Mouse (Mus musculus) ES-Bruce4 (cell line): ENCODE data around the gene Marc1. TPM values are rescaled to one million over a fixed set of nuclear protein-coding genes. Genes with fewer than 3 reads are reported as not detected.

ENCODE experiments used
- H3K27ac ChIP-seq: 2 replicates; pipeline ENCODE4 v1.5.1; 2012; ENCODE audit warnings: low read length, inconsistent platforms; ENCODE audit not compliant: insufficient read depth
- H3K27me3 ChIP-seq: 2 replicates; pipeline ENCODE4 v1.6.1; 2012; ENCODE audit warnings: mild to moderate bottlenecking, low read length, inconsistent platforms; ENCODE audit not compliant: control insufficient read depth, poor library complexity, insufficient read depth, severe bottlenecking
- H3K36me3 ChIP-seq: 2 replicates; pipeline ENCODE4 v1.6.1; 2012; ENCODE audit warnings: inconsistent platforms, mild to moderate bottlenecking, low read length, moderate library complexity; ENCODE audit not compliant: control insufficient read depth, poor library complexity, insufficient read depth, severe bottlenecking
- H3K4me1 ChIP-seq: one replicate; pipeline ENCODE4 v1.8.1; 2011; ENCODE audit warnings: low read length; ENCODE audit not compliant: control insufficient read depth, insufficient read depth
- H3K4me3 ChIP-seq: 2 replicates; pipeline ENCODE4 v1.5.1; 2011; ENCODE audit warnings: low read depth, mild to moderate bottlenecking, low read length
- H3K9ac ChIP-seq: 2 replicates; pipeline ENCODE4 v1.6.1; 2012; ENCODE audit warnings: low read depth, mild to moderate bottlenecking, inconsistent platforms; ENCODE audit not compliant: poor library complexity, severe bottlenecking
- H3K9me3 ChIP-seq: replicated peaks from 2 replicates; pipeline ENCODE4 v1.6.1; 2012; ENCODE audit warnings: mild to moderate bottlenecking, low read length, inconsistent platforms; ENCODE audit not compliant: control insufficient read depth, poor library complexity, insufficient read depth, severe bottlenecking
- CTCF ChIP-seq: IDR thresholded peaks from one replicate; pipeline ENCODE4 v1.8.1; 2011; ENCODE audit warnings: low read depth, low read length
- EP300 ChIP-seq: IDR thresholded peaks from 2 replicates; pipeline ENCODE4 v1.6.1; 2011; ENCODE audit warnings: low read depth, low read length; ENCODE audit not compliant: insufficient read depth
- POLR2A ChIP-seq: IDR thresholded peaks from one replicate; pipeline ENCODE4 v1.8.1; 2011; ENCODE audit warnings: low read length; ENCODE audit not compliant: insufficient read depth
- polyA plus RNA-seq: library from polyadenylated mRNA; stranded (reverse); fragments of >200 nt; gene quantifications from 2 replicates; pipeline ENCODE4 v1.2.4, GENCODE M21; 2011; ENCODE audit warnings: low read depth; ENCODE audit not compliant: missing spikeins, insufficient read depth, insufficient read length

Gene Marc1
- polyA plus RNA-seq, 1 experiment = not detected

DNA sequence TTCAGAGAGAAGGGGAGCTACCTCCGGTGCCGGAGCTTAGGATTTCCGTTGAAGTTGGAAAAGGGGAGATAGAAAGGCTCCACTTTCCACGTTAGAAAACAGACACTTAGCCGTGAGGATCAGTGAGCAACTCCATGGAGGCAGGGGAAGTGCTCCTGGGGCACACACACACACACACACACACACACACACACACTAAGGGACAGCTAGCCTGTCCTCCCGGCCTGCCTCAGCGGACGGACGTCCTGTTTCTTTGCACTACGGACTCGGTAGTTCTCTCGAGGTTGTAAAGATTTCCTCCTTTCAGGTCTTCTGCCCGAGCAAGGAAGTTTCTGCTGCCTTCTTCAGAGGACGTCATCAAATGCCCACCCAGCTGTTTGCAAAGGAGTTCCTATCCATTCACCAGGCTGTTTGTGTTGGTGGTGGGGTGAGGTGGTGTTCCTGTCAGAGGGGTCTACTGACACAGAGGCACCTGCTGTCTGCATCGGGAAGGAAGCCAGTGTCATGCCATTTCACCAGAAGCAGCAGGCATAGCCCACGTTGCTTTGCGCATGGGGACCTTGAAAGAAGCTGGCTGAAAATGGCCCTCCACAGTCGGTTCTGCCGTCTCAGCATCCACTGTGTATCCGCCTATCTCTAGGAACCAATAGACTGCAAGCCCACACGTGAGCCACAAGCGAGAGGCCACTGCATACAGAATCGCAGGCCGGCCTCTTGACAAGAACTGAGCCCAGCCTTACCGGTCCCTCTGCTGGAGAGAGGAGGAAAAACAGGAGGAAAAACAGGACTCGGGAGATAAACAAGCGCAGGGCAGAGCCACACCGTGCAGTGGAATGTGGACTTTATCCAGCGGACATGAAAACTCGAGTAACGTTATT lies 40.9 kb upstream of the Marc1 start:
- no peaks in the 10 kb centered on the region for H3K4me1 ChIP-seq
- H3K9me3 ChIP-seq = no peaks in the 10 kb centered on the region
- H3K36me3 ChIP-seq = no peaks in the 10 kb centered on the region
- H3K27me3 ChIP-seq = no peaks in the 10 kb centered on the region
- H3K27ac ChIP-seq = no peak overlapping the region
- no peak overlapping the region for H3K9ac ChIP-seq
- TF ChIP-seq EP300 = 0 out of 2 replicates have a peak, but pooled peaks have one; percentile 10
- TF ChIP-seq POLR2A = no peak
- peak; percentile 33 for TF ChIP-seq CTCF
- no peak overlapping the region for H3K4me3 ChIP-seq

DNA sequence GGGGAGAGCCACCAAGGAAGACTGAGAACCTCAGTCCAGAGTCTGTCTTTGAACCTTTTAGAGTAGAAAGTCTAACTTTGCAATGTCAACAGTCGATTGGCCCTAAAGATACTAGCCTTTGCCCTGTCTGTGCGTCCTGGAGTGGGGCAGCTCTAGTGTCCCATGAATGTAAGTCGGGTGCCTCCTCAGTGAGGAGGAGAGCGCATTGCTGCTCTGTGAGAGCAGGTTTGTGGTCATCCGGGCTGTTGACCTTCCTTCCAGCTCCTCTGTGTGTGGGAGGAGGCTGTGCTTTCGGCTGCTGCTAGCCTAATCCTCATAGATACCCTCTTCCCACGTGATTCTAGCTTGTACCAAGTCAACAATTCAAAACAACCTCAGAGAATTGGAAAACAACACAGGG lies 40.1 kb upstream of the Marc1 start:
- Histone ChIP-seq H3K9ac (no peak overlapping the region), H3K4me1 (no peaks in the 10 kb centered on the region), H3K4me3 (no peak overlapping the region), H3K27ac (no peak overlapping the region), H3K27me3 (no peaks in the 10 kb centered on the region), H3K36me3 (no peaks in the 10 kb centered on the region), H3K9me3 (no peaks in the 10 kb centered on the region)
- no peak for TF ChIP-seq EP300
- TF ChIP-seq POLR2A = no peak

DNA sequence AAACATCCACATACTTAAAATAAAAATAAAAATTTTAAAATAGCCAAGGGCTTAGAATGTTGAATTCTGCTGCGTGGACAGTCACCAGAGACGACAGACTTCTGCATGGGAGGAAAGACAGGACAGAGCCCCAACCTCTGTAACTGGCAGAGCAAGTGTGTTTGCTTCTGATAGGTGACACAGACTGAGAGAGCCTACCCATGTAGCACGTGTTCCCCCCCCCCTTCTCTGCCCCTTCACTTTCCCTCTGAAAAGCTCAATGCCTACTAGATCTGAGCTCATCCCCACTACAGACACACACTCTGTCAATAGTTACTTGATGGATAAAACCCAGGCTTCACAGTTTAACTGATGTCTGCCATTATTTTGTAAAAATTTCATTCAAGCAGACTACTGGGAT lies 35.9 kb upstream of the Marc1 start:
- no peak for TF ChIP-seq POLR2A
- no peak for TF ChIP-seq EP300
- TF ChIP-seq CTCF = no peak
- Histone ChIP-seq H3K27me3 (no peaks in the 10 kb centered on the region), H3K27ac (no peak overlapping the region), H3K36me3 (no peaks in the 10 kb centered on the region), H3K4me3 (no peak overlapping the region), H3K9ac (no peak overlapping the region), H3K4me1 (no peaks in the 10 kb centered on the region), H3K9me3 (no peaks in the 10 kb centered on the region)

DNA sequence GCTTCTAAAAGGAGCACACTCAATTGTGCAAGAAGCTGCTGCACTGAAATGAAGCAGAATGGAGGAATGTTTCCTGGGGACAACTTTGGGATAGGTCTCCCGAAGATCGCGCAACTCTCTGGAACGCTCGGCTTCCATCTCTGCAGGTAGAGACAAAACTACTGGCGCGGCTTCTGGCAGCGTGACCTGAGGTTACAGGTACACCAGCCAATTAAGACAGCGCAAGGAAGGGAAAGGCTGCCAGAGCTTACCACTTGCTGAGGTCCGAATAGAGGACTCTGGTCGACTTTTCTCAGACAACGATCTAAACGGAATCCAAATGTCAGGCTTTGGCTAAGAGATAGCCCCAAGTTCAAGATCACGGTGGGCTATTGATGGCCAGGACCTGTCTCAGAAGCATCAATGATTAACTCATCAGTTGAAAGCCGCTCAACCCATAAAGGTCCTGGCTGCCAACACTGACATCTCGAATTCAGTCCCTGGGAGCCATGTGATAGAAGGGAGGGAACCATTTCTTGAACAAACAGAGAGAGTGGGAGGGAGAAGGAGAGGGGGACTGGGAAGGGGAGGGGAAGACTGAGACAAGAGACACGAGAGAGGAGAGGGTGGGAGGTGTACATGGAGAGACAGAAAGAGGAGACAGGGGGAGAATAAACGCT lies 35.1 kb upstream of the Marc1 start, which contains the start of gene Marc2:
Gene Marc2, minus strand, starts transcription at position 360 of the 659 bp plus-strand sequence.
- Histone ChIP-seq H3K9ac (peak within 1 kb of the TSS; percentile 47), H3K27ac (no peak within 1 kb of the TSS), H3K4me1 (no peaks in the 10 kb centered on the region), H3K4me3 (peak within 1 kb of the TSS; percentile 79), H3K27me3 (no peaks in the 10 kb centered on the region), H3K36me3 (no peaks in the 10 kb centered on the region), H3K9me3 (no peaks in the 10 kb centered on the region)
- TF ChIP-seq CTCF (no peak), EP300 (no peak), POLR2A (no peak)

DNA sequence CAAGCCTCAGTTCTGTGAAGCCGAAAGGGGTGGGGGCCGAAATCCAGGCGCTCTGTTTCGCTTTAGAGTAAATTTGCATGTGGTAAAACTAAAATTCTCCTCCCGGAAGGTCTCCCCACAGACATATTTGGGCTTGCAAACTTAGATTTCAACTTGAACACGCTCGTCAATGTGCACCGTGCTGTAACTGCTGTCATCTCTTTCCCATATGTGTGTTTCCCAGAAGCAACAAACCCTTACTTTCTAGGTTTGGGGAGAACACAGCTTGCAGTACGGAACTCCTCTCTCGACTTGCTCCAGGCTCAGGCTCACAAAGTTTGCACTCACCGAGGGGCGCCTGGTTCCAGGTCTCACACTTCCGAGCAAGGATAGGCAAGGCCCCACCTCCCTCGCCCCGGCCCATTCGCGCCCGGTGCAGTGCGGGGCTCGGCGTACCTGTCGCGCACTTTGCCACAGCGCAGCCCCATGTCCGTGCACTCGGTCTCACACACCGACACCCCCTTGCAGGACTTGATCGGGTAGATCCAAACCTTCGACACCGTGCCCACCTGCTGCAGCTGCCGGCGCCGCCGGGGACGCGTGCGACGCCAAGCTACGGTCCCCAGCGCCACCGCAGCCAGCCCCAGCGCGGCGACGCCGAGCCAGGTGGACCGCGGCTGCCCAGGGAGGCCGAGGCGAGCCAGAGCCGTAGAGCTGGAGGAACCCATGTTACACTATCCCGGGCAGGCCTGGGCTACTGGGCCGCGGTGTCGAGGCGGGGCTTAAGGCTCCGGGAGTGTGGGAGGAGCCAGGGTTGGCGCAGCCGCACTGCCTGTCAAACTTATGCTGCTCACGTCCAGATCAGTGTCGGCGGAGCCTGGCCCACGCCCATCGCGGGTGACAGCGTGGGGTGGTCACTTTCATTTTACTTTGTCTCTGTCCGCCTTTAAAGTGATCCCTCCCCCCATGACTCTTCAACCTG lies 34.3 kb upstream of the Marc1 start:
- Histone ChIP-seq H3K27ac (no peak overlapping the region), H3K27me3 (no peaks in the 10 kb centered on the region), H3K9me3 (no peaks in the 10 kb centered on the region), H3K4me1 (no peaks in the 10 kb centered on the region), H3K36me3 (no peaks in the 10 kb centered on the region), H3K4me3 (peak overlapping the region; percentile 79), H3K9ac (peak overlapping the region; percentile 47)
- TF ChIP-seq CTCF (no peak), POLR2A (peak; percentile 66), EP300 (no peak)
